Mouse (Mus musculus): ENCODE data around the gene Ugt2a3. TPM values are rescaled to one million over a fixed set of nuclear protein-coding genes. Genes with fewer than 3 reads are reported as not detected.
"Not testable (repeated sequence)": the region's sequence is repeated elsewhere in the genome, so short reads cannot be mapped to it uniquely, and the experiment has no call there.

The Ugt2a3 gene
- total RNA-seq, 2 experiments from 2014 or later = not detected

DNA sequence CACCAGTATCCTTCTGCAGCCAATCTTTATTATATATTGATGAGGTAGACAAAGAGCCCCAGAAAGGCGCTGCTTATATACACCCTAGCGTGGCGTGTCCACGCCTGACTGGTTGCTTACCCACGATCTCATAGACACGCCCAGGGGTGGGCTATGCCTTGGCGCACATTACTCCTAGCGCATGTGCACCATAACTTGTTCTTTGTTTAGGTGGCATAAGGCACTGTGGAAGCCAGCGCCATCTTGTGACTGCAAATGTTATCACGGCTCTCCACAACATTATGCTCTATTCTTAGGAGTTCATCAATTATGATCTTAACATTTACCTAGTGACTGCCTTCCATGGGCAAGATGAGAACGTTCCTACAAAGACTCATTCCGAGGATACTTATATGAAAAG is 25.6 kb downstream of the Ugt2a3 start:
- H3K27ac ChIP-seq = no peak overlapping the region
- intact Hi-C loops (cut with DNase I) = no loop called here
- no peak; the same call in 1 of the 2 replicates for TF ChIP-seq CTCF (IDR thresholded peaks at IDR 0.05)
- H3K4me3 ChIP-seq = no peak overlapping the region
- no peak for DNase-seq (ENCODE audit: extremely low spot score in 1 of 2, low spot score in 2 of 2)

GRCm38 (mm10) chr5:87286180-87286579 is 50.8 kb downstream of the Ugt2a3 start:
- intact Hi-C loops (cut with DNase I); DNase-seq (ENCODE audit: extremely low spot score in 1 of 2, low spot score in 2 of 2); H3K27ac ChIP-seq; H3K4me3 ChIP-seq: not testable (repeated sequence)

- intact Hi-C loops (cut with DNase I); DNase-seq (ENCODE audit: extremely low spot score in 1 of 2, low spot score in 2 of 2); H3K27ac ChIP-seq; H3K4me3 ChIP-seq: not testable (repeated sequence)
Observed at GRCm38 (mm10) chr5:87275986-87276385, 61.0 kb downstream of the Ugt2a3 start.

DNA sequence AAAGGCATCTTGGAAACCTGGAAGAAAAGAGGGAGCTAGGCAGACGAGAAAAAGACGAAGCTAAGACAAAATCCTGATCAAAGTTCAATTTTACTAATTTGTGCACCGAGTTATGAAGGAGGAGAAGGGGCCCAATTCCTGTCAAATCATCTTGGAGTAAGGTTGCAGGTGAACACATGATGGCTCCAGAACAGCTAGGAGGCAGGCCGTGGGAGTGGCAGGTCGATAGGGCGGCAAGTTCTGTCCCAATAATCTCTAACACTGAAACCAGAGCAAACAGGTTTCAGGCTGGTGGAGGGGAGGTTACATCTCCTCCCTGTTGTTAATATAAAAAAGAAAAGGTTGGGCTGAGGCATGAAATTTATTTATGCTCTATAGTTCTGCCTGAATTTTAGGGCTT is 61.4 kb downstream of the Ugt2a3 start:
- no peak for TF ChIP-seq CTCF (IDR thresholded peaks at IDR 0.05)
- H3K27ac ChIP-seq = no peak overlapping the region
- intact Hi-C loops (cut with DNase I) = no loop called here
- no peak overlapping the region for H3K4me3 ChIP-seq
- no peak for DNase-seq (ENCODE audit: extremely low spot score in 1 of 2, low spot score in 2 of 2)

Other genes starting within 250 kb of the Ugt2a3 start
- gene Ugt2b36, start 244.6 kb downstream of the Ugt2a3 start, total RNA-seq (2021) = not detected
- not detected for gene Ugt2b5, start 196.9 kb downstream of the Ugt2a3 start, total RNA-seq (2021)
- gene Ugt2b37, start 82.4 kb downstream of the Ugt2a3 start, total RNA-seq (2021) = not detected
- gene Ugt2b38, start 87.0 kb upstream of the Ugt2a3 start, total RNA-seq (2021) = not detected
- not detected for gene Ugt2a2, start 145.1 kb upstream of the Ugt2a3 start, total RNA-seq (2021)
- gene Gm43638, start 149.6 kb upstream of the Ugt2a3 start, total RNA-seq (2021) = not detected
- not detected for gene Ugt2a1, start 153.7 kb upstream of the Ugt2a3 start, total RNA-seq (2021)
- gene Sult1b1, start 201.0 kb upstream of the Ugt2a3 start, total RNA-seq (2021) = not detected
- not detected for gene Sult1d1, start 231.8 kb upstream of the Ugt2a3 start, total RNA-seq (2021)

Measured in left cerebral cortex, adult 2 months (tissue).